Mouse (Mus musculus) midbrain, embryonic 11.5 days (tissue): ENCODE data around the gene Grm1. TPM values are rescaled to one million over a fixed set of nuclear protein-coding genes. Genes with fewer than 3 reads are reported as not detected.

Experiments used
- ATAC-seq: fragments of 200-750 bp; cut with Nextera tagmentation; 2 replicates; pipeline ENCODE4 v1.8.0; 2017; ENCODE audit warnings: moderate TSS enrichment, moderate library complexity; ENCODE audit not compliant: low FRiP score
- DNase-seq: peaks from one replicate; pipeline ENCODE4 v3.0.0; 2015; ENCODE audit warnings: low spot score; ENCODE audit errors: missing footprints
- H3K27ac ChIP-seq: fragments of 300-500 bp; sonication (generic); 2 replicates; pipeline ENCODE4 v1.5.1; 2014; ENCODE audit warnings: low read depth, low read length
- H3K27me3 ChIP-seq: fragments of 300-500 bp; sonication (generic); 2 replicates; pipeline ENCODE4 v1.6.1; 2014; ENCODE audit warnings: mild to moderate bottlenecking, low read length, moderate library complexity, mixed read lengths; ENCODE audit not compliant: control insufficient read depth, insufficient read depth
- H3K36me3 ChIP-seq: fragments of 300-500 bp; sonication (generic); 2 replicates; pipeline ENCODE4 v1.6.1; 2014; ENCODE audit warnings: mild to moderate bottlenecking, low read length, moderate library complexity, mixed read lengths; ENCODE audit not compliant: control insufficient read depth, insufficient read depth
- H3K4me1 ChIP-seq: fragments of 300-500 bp; sonication (generic); 2 replicates; pipeline ENCODE4 v1.6.1; 2014; ENCODE audit warnings: low read length; ENCODE audit not compliant: control insufficient read depth, insufficient read depth
- H3K4me2 ChIP-seq: fragments of 300-500 bp; sonication (generic); 2 replicates; pipeline ENCODE4 v1.6.1; 2014; ENCODE audit warnings: mild to moderate bottlenecking, moderate library complexity
- H3K4me3 ChIP-seq: fragments of 300-500 bp; sonication (generic); 2 replicates; pipeline ENCODE4 v1.5.1; 2014; ENCODE audit warnings: low read depth, low read length
- H3K9ac ChIP-seq: fragments of 300-500 bp; sonication (generic); 2 replicates; pipeline ENCODE4 v1.6.1; 2014; ENCODE audit warnings: low read length
- H3K9me3 ChIP-seq: fragments of 300-500 bp; sonication (generic); 2 replicates; pipeline ENCODE4 v1.6.1; 2016; ENCODE audit warnings: low read length; ENCODE audit not compliant: control insufficient read depth
- WGBS: fragments of 180-500 bp; shearing (Covaris S2); extraction: QIAGEN DNeasy Blood & Tissue Kit; methylation state at CpG from one replicate; pipeline ENCODE4 v1.1.7; 2014; 5-methylcytosine and 5-hydroxymethylcytosine counted together
- polyA plus RNA-seq: library from polyadenylated mRNA; unstranded; fragments of >200 nt; fragmentation: Nextera tagmentation; extraction: Ambion mirVana; gene quantifications from 2 replicates; pipeline ENCODE4 v1.2.1, GENCODE M21; 2014

Gene Grm1
- 0.03 and 0.36 TPM in 2 replicates for polyA plus RNA-seq

DNA sequence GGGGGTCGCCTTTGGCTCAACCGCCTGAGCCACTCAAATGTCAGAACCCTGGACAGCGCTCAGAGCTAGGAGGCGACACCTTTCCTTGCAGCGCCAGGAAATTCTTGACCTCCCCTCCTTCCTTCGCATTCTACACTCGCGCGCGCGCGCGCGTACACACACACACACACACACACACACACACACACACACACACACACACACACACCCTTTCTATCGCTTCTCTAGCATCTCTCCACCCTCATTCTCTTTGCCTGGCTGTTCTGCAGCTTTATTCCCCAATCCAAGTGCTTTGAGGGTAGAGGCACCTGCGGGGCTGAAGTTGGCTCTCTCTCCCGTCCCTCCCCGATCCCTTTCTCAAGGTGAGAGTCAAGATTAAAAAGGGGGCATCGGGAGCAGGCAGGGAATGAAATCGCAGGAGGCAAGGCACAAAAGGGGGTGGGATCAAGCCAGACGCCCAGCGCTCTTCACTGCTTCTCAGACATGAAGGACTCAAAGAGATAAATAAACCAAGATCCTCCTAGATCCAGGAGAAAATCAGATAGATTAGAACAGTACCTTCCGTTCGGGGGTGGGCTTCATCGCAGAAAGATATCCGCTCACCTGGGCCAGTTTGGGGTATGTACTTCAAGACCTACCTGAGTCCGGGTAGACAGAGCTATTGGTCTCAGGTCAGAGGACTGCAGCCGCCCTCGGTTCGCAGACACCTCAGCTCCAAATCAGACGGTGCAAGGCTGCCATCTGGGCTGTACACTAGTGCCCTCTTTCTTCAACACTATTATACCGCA lies at the start of gene Grm1:
Gene Grm1 (minus strand): TSS at position 746 of the 788 bp plus-strand sequence.
- Histone ChIP-seq H3K9ac (no peak within 1 kb of the TSS), H3K4me3 (peak within 1 kb of the TSS; percentile 20; the same call in 1 of the 2 replicates), H3K36me3 (no peaks in the 10 kb centered on the region), H3K27ac (no peak within 1 kb of the TSS), H3K4me1 (peaks cover 9% of the 10 kb centered on the region), H3K4me2 (peak within 1 kb of the TSS; percentile 44), H3K9me3 (no peaks in the 10 kb centered on the region), H3K27me3 (peaks cover 27% of the 10 kb centered on the region)
- DNase-seq (peak; percentile 91), ATAC-seq (peak; percentile 66; the same call in 1 of the 2 replicates)
- WGBS, result 2% methylated on average over 23 of the region's 32 CpGs

DNA sequence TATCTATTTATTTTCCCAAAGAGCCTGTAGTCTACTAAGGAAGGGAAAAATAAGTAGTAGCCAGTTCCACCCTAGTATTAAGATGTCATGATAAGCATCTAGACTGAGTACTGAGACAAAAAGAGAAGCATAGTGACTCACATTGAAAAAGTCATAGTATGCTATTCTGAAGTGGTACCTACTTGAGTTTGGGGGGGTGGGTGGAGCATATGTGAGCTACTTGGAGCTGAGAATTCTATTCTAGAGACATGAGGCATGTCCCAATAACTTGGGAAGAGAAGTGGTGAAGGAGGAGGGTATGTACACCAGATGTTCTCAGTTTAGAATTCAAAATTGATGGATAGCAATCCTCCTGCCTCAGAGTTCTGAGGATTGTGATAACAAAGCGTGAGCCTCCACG lies 39.6 kb upstream of the Grm1 start:
- 94% methylated on average over 2 of the region's 2 CpGs for WGBS
- no peaks in the 10 kb centered on the region for H3K9me3 ChIP-seq
- no peak for DNase-seq

DNA sequence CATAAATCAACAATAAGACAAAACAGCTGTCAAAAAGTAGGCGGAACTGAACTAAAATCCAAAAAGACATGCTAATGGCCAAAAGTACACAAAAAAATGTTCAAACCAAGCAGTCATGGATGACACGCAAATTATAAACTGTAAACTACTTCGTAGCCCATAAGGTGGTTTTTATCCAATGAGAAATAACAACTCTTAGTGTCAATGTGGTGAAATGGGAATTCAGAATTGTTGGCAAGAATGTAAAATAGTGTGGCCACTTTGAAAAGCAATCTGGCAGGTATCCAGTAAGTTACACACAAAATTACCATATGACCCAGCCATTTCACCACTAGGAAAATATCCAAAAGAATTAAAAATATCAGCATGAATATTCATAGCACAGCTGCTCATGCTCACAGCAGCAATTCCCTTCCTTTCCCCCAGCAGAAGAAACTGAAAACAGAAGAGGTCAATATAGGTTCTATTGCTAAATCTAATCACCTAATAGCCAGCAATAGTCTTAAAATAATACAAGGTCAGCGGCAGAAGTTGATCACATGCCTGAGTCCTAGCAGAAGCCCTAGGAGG lies 16.4 kb upstream of the Grm1 start:
- no peaks in the 10 kb centered on the region for H3K27me3 ChIP-seq
- H3K9ac ChIP-seq, result no peak overlapping the region
- no peak overlapping the region for H3K4me2 ChIP-seq
- H3K9me3 ChIP-seq, result no peaks in the 10 kb centered on the region
- H3K36me3 ChIP-seq, result no peaks in the 10 kb centered on the region
- no peak overlapping the region for H3K27ac ChIP-seq
- DNase-seq (no peak), ATAC-seq (no peak)
- no peaks in the 10 kb centered on the region for H3K4me1 ChIP-seq
- H3K4me3 ChIP-seq, result no peak overlapping the region
- WGBS, result 85% methylated on average over 4 of the region's 4 CpGs

More for the DNA sequence above, 39.6 kb upstream of the Grm1 start:
- Histone ChIP-seq H3K4me2 (no peak overlapping the region), H3K4me1 (no peaks in the 10 kb centered on the region), H3K27me3 (no peaks in the 10 kb centered on the region), H3K9ac (no peak overlapping the region), H3K4me3 (no peak overlapping the region), H3K27ac (no peak overlapping the region), H3K36me3 (no peaks in the 10 kb centered on the region)
- no peak for ATAC-seq

DNA sequence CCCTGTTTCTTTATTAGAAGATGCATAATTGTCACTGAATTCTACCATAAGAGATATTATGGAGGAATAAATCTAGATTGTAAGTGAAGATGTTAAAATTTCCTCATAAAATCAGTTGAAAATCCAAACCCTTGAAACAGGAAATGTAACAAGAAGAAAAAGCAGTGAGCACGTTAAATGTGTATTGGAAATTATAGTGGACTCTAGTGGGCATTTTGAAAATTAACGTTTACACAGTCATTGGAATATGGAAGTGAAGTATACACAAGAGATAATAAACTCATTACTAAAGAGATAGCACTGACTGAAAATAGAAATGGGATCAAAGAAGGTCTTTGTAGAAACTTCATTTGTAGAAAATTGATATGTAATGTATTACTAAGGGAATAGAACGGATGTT lies 4.2 kb upstream of the Grm1 start:
- peaks cover 11% of the 10 kb centered on the region for H3K27me3 ChIP-seq
- ATAC-seq (no peak), DNase-seq (no peak)
- no peaks in the 10 kb centered on the region for H3K36me3 ChIP-seq
- H3K27ac ChIP-seq, result no peak overlapping the region
- H3K4me1 ChIP-seq, result no peaks in the 10 kb centered on the region
- no peaks in the 10 kb centered on the region for H3K9me3 ChIP-seq
- H3K9ac ChIP-seq, result no peak overlapping the region
- 91% methylated on average over 3 of the region's 3 CpGs for WGBS
- H3K4me2 ChIP-seq, result no peak overlapping the region
- no peak overlapping the region for H3K4me3 ChIP-seq

DNA sequence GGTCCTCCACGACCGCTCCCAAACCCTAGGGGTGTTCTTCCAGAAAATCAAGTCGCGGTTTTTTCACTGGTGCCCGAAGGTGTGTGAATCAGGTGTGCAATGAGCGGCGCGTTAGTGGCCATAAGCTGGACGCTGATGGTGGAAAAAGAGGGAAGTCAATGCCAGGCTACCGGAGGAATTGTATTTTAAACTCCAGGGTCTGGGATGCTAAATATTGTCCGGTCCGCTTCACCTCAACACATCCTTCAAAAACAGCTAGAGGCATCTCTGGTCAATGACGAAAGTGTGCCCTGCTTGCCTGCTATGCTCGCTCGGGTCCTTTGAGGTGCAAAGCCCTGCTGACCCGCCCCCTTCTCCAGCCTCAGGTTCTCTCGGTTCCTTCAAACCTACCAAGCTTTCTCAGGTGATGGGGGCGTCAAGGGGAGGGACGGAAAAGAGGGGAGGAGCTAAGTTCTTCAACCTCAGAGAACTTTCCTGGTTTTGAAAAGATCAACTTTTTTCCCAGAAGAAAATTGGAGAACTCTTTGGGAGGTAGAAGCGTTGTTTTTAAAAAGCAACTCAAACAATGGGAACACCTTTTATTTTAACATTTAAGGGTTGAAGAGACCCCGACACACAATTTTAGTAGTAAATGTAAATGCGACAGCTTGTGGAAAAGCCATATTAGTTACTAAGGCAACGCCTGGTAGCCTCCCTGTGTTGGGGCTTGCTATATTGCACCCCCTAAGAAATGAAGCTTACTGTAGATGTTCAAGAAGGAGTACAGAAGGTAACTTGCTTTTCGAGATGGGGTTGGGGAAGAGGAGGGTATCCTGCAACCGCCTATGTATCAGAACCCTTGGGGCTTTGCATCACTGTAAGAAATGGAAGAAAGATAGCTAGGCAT lies 1.2 kb downstream of the Grm1 start:
- Histone ChIP-seq H3K9me3 (no peaks in the 10 kb centered on the region), H3K36me3 (no peaks in the 10 kb centered on the region), H3K4me2 (peak overlapping the region; percentile 52), H3K4me1 (peaks cover 9% of the 10 kb centered on the region), H3K27ac (no peak overlapping the region), H3K4me3 (peak overlapping the region; percentile 20), H3K9ac (no peak overlapping the region), H3K27me3 (peaks cover 27% of the 10 kb centered on the region)
- WGBS, result 9% methylated on average over 25 of the region's 25 CpGs
- no peak for DNase-seq
- ATAC-seq, result no peak

DNA sequence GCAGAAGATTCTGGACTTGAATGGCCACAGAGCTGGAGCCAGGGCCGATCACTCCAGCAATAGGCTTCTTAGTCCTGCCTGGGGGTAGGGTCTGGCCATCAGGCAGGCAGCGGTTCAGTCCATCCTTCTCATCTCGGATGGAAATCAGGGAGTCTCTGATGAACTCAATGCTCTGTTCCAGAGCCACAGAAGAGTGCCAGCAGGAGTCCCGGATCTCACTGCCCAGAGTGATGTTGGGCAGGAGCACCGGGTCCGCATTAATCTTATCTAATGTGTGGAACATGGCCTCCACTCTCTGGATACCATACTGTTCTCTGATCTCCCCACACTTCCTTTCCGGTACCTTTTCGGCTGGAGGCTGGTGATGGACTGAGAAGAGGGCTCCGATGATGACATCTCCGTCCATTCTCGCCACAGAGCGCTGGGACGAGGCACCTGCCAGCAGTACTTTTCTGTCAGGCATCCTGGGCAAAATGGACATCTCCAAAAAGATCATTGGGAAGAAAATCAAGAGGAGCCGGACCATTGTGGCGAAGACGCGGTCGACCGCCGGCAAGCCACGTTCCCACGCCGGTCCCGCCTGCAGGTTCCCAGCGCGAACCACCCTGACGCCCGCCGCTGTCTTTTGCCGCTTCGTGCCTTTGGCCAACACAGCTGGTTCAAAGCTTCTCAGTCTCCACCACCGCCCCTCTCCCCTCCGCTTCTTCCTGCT lies 2.0 kb downstream of the Grm1 start:
- Histone ChIP-seq H3K27ac (no peak overlapping the region), H3K36me3 (no peaks in the 10 kb centered on the region), H3K9me3 (no peaks in the 10 kb centered on the region), H3K27me3 (peaks cover 27% of the 10 kb centered on the region), H3K9ac (no peak overlapping the region), H3K4me3 (peak overlapping the region; percentile 20), H3K4me2 (peak overlapping the region; percentile 52), H3K4me1 (peaks cover 9% of the 10 kb centered on the region)
- DNase-seq, result peak; percentile 86
- ATAC-seq, result 0 out of 2 replicates have a peak, but pooled peaks have one; percentile 31
- 10% methylated on average over 33 of the region's 33 CpGs for WGBS

DNA sequence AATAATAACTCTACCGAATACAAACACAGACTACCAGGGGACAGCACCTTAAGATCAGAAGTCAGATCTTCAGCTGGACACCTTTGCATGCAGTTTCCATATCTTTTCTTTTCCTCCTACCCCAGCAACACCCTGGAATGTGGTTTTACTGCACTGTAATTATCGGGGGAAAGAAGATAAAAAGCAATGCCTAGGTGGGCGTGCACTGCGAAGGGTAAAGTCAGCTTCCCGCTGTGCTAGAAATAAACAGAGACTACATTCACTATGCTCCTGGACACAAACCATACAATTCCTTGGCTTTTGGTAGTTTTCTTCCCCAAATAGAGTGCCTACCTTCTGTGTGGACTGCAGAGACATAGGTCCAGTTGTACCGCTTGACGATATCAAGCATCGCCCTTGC lies 2.6 kb downstream of the Grm1 start:
- Histone ChIP-seq H3K4me3 (no peak overlapping the region), H3K27ac (no peak overlapping the region), H3K9me3 (no peaks in the 10 kb centered on the region), H3K9ac (no peak overlapping the region), H3K27me3 (peaks cover 27% of the 10 kb centered on the region), H3K36me3 (no peaks in the 10 kb centered on the region), H3K4me2 (no peak overlapping the region), H3K4me1 (peaks cover 9% of the 10 kb centered on the region)
- ATAC-seq (no peak), DNase-seq (no peak)
- 81% methylated on average over 8 of the region's 8 CpGs for WGBS

DNA sequence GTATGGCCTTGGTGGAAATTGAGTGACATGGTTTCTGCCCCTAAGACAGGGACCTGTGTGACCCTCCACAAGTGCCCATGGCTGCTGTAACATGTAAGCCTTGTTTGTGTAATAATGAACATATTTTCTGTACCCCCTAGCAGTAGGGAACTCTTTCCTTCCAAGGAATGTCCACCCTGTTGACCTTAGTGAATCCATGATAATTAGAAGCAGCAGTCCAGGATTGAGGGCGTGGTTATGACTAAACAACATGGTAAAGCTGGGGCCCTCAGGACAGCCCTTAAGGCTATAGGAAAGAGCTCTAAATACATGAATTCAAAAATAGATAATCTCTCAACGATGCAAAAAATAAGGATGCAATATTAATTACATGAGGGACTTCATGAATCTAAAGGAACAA lies 17.0 kb downstream of the Grm1 start:
- Histone ChIP-seq H3K9me3 (no peaks in the 10 kb centered on the region), H3K27ac (no peak overlapping the region), H3K4me3 (no peak overlapping the region), H3K4me2 (no peak overlapping the region), H3K27me3 (no peaks in the 10 kb centered on the region), H3K4me1 (no peaks in the 10 kb centered on the region), H3K9ac (no peak overlapping the region), H3K36me3 (no peaks in the 10 kb centered on the region)
- WGBS, result 77% methylated on average over 2 of the region's 2 CpGs
- ATAC-seq, result no peak
- no peak for DNase-seq
